ENCODE assay signal across 23 mouse cellular contexts in the genomic region with DNA sequence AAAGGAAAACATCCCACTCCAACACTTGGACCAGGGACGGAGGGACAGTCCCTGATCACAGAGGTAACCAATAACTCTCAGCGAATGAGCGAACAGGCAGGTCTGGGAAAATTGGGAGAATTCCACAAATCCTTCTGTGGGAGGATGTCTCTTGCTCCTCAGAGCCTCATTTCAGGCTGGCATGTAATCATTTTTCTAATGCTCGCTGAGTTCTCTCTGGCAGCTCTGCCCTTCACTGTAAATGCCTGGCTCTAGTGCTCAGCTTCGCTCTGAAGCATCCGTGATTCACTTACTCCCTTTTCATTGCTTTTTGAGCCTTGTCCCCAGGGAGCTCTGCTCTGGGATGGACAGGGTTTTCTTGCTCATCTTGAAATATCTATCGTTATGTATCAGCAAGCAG.
DNase-seq lines count a peak whose midpoint lies in the region; ATAC-seq and TF ChIP-seq lines count a peak whose summit lies in the region.
"Had no signal": no experiment of that assay in that cellular context is flagged by ENCODE, and none has a peak within 500 bp of the region (broad histone marks: within the 10 kb centered on the region; RNA-seq: fewer than 3 reads in every experiment).

No protein-coding gene starts in this region.

- no peak for ATAC-seq in forebrain, embryonic 16.5 days
- no peak for ATAC-seq in forebrain, embryonic 15.5 days (replicated peaks)
- ATAC-seq in neural tube, embryonic 14.5 days (ENCODE audit: low read depth): no peak
- ATAC-seq: Patski had no signal

- H3K4me3 ChIP-seq in forebrain, embryonic 16.5 days (replicated peaks; ENCODE audit: low read length): no peak overlapping the region
- H3K4me3 ChIP-seq in forebrain, embryonic 15.5 days: no peak overlapping the region
- H3K4me3 ChIP-seq in layer of hippocampus, adult 2 months: peak overlapping the region; percentile 2
- H3K4me3 ChIP-seq in neural tube, embryonic 14.5 days (ENCODE audit: low read depth, low read length): no peak overlapping the region
- H3K4me3 ChIP-seq: embryonic facial prominence, embryonic 15.5 days; gastrocnemius, adult 2 months; heart, embryonic 10.5 days; kidney, embryonic 15.5 days; limb, embryonic 10.5 days had no signal

- H3K27me3 ChIP-seq in forebrain, embryonic 16.5 days (replicated peaks; ENCODE audit: control insufficient read depth, insufficient read depth, low read length): no peaks in the 10 kb centered on the region; the same call in 1 of the 2 replicates
- no peaks in the 10 kb centered on the region for H3K27me3 ChIP-seq in forebrain, embryonic 15.5 days
- no peaks in the 10 kb centered on the region for H3K27me3 ChIP-seq in neural tube, embryonic 14.5 days (ENCODE audit: control insufficient read depth, insufficient read depth, low read length)
- H3K27me3 ChIP-seq: kidney, embryonic 15.5 days had no signal

- no peak overlapping the region for H3K4me2 ChIP-seq in forebrain, embryonic 16.5 days (ENCODE audit: low read length)
- H3K4me2 ChIP-seq in forebrain, embryonic 15.5 days (replicated peaks): no peak overlapping the region
- 0 out of 2 replicates have a peak overlapping the region, but pooled peaks have one; percentile 14 for H3K4me2 ChIP-seq in neural tube, embryonic 14.5 days (ENCODE audit: low read depth, low read length)
- H3K4me2 ChIP-seq: embryonic facial prominence, embryonic 15.5 days; kidney, embryonic 15.5 days had no signal

- H3K9ac ChIP-seq in forebrain, embryonic 16.5 days (replicated peaks; ENCODE audit: low read depth, low read length): no peak overlapping the region
- H3K9ac ChIP-seq in forebrain, embryonic 15.5 days (replicated peaks): no peak overlapping the region
- H3K9ac ChIP-seq in neural tube, embryonic 14.5 days (replicated peaks; ENCODE audit: low read depth, low read length): no peak overlapping the region
- H3K9ac ChIP-seq: embryonic facial prominence, embryonic 15.5 days; kidney, embryonic 15.5 days had no signal

- WGBS in forebrain, embryonic 16.5 days: 58% methylated on average over 7 of the region's 7 CpGs
- 64% methylated on average over 7 of the region's 7 CpGs for WGBS in forebrain, embryonic 15.5 days
- WGBS in neural tube, embryonic 14.5 days: 45% methylated on average over 7 of the region's 7 CpGs

- H3K36me3 ChIP-seq in forebrain, embryonic 16.5 days (ENCODE audit: control insufficient read depth, insufficient read depth): no peaks in the 10 kb centered on the region
- no peaks in the 10 kb centered on the region for H3K36me3 ChIP-seq in forebrain, embryonic 15.5 days
- H3K36me3 ChIP-seq in neural tube, embryonic 14.5 days (ENCODE audit: control insufficient read depth, insufficient read depth, low read length): no peaks in the 10 kb centered on the region
- H3K36me3 ChIP-seq: embryonic facial prominence, embryonic 15.5 days; heart, embryonic 10.5 days; kidney, embryonic 15.5 days; limb, embryonic 10.5 days had no signal

- peak in 1 of 2 experiments; percentile 9 for DNase-seq in layer of hippocampus, adult 2 months (ENCODE audit: low spot score in 2 of 2)
- DNase-seq in layer of hippocampus, postnatal 25 days (ENCODE audit: extremely low spot score in 1 of 2, low spot score in 1 of 2): no peak
- DNase-seq in neural tube, embryonic 10.5 days (ENCODE audit: extremely low spot score, low spot score): no peak
- no peak for DNase-seq in urinary bladder, postnatal 14 days (ENCODE audit: low spot score)
- DNase-seq in spleen, adult 18-20 months: no peak
- DNase-seq: adrenal gland, postnatal 36 days; cerebellum, adult 2 months; gastrocnemius, adult 2 months; heart, postnatal 4 days; kidney, adult 11 months; kidney, postnatal 36 days; liver; lung, postnatal 4 days; thymus, adult 18-20 months; thymus, postnatal 36 days had no signal

- TF ChIP-seq CTCF in layer of hippocampus, adult 2 months (conservative IDR thresholded peaks at IDR 0.05): no peak

- no peaks in the 10 kb centered on the region for H3K9me3 ChIP-seq in forebrain, embryonic 16.5 days (ENCODE audit: control insufficient read depth, low read length)
- no peaks in the 10 kb centered on the region for H3K9me3 ChIP-seq in forebrain, embryonic 15.5 days
- H3K9me3 ChIP-seq in neural tube, embryonic 14.5 days (ENCODE audit: control insufficient read depth, low read length): no peaks in the 10 kb centered on the region
- H3K9me3 ChIP-seq: embryonic facial prominence, embryonic 15.5 days; heart, embryonic 10.5 days; kidney, embryonic 15.5 days; limb, embryonic 10.5 days had no signal

- H3K4me1 ChIP-seq in forebrain, embryonic 16.5 days (replicated peaks; ENCODE audit: control insufficient read depth, insufficient read depth, low read length): no peaks in the 10 kb centered on the region
- H3K4me1 ChIP-seq in forebrain, embryonic 15.5 days: no peaks in the 10 kb centered on the region
- H3K4me1 ChIP-seq in neural tube, embryonic 14.5 days (ENCODE audit: control insufficient read depth, insufficient read depth, low read length): no peaks in the 10 kb centered on the region
- H3K4me1 ChIP-seq: embryonic facial prominence, embryonic 15.5 days; heart, embryonic 10.5 days; kidney, embryonic 15.5 days had no signal

- peak overlapping the region; percentile 44; the same call in 1 of the 2 replicates for H3K27ac ChIP-seq in forebrain, embryonic 16.5 days (ENCODE audit: low read length)
- no peak overlapping the region for H3K27ac ChIP-seq in forebrain, embryonic 15.5 days (replicated peaks)
- H3K27ac ChIP-seq in layer of hippocampus, adult 2 months: no peak overlapping the region
- no peak overlapping the region for H3K27ac ChIP-seq in neural tube, embryonic 14.5 days (ENCODE audit: low read depth, low read length)
- H3K27ac ChIP-seq: embryonic facial prominence, embryonic 15.5 days; gastrocnemius, adult 2 months; heart, embryonic 10.5 days; kidney, embryonic 15.5 days; limb, embryonic 10.5 days had no signal
